Mouse (Mus musculus): ENCODE data around the gene Lbp.

Lbp gene

DNA sequence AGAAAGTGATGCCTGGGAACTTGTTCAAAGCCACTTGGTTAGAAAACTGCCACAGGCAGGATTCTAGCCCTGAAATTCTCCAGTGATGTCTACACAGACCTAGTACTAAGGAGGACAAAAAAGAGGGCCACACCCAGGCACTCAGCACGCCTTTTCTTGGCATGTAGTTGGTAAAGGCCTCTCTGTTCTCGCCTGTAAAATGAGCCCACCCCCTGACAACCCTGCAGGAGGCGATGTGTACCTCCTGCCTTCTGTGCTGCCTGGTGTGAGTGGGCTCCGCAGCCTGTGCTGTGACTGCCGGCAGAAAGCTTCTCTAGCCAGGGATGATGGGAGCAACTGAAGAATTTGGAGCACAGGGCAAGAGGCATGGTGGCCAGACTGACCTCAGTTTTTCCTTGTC, 2.0 kb downstream of the Lbp start:
- WGBS, result 39% methylated on average over 5 of the region's 5 CpGs

DNA sequence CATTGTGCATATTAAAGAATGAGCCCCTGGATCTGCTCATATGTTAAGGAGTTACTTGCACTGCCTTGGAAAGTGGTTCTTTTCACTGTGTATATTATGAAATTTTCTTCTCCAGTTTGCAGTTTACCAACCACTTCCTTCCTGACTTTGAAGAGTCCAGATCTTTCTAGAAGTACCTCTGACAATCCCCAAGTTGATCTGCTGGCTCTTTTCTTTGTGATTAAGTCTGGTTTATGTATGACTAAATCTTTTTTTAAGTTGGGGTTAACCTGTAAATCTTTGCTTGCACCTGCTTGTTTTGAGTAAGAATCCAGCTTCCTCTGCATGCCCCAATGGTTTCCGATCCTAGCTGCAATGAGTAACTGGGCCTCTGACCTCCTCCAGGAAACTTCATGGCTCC, 6.8 kb downstream of the Lbp start:
- 90% methylated on average over 1 of the region's 1 CpGs for WGBS

DNA sequence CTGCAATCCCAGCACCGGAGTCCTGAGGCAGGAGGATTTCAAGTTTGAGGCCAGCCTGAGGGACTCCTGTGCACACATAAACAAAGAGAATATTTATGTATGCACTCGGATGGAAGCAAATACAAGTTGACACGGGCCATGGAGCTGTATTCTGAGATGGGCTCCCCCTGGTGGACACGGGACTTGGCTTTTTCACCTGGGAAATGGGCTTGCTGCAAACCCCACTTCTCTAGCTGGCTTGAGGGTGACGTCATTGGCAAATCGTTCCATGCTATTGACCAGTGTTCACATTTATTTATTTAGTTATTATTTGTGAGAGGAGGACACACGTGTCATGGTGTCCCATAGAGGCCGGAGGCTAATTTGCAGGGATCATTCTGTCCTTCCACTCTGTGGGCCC, 10.1 kb downstream of the Lbp start:
- 70% methylated on average over 8 of the region's 8 CpGs for WGBS

DNA sequence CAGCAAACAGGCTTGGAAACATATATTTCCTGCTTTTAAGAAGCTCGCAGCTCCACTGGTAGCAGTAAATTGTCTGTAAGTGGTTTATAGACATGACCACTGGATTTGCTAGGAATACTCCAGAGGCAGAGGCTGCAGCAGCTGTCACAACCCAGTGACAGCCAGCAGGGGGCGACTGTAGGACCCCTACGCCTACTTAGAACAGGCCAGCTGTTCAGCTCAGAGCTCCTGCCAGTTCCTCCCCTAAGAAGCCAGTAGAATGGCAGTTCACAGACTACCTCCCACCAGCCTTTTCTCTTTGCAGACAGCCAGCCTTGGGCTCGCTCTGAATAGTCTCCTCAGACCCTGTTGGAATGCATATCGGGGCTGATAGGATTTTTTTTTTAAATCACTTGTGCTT, 10.7 kb downstream of the Lbp start:
- WGBS, result 16% methylated on average over 5 of the region's 5 CpGs

DNA sequence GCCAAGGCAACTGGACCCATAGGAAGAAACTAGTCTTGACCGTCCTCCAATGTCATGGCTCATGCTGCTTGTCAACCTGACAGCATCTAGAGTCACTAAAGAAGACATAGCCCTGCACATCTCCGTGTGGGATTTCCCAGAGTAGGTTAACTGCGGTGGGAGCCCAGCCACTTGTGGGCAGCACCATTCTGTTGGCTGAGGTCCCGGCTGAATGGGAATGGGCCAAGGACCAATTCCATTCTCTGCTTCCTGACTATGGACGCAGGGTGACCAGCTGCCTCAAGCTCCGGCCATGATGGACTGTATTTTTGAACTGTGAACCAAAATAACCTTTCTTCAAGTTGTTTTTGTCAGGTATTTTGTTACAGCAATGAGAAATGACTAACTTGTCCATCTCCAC, 15.3 kb downstream of the Lbp start:
- 85% methylated on average over 6 of the region's 6 CpGs for WGBS

DNA sequence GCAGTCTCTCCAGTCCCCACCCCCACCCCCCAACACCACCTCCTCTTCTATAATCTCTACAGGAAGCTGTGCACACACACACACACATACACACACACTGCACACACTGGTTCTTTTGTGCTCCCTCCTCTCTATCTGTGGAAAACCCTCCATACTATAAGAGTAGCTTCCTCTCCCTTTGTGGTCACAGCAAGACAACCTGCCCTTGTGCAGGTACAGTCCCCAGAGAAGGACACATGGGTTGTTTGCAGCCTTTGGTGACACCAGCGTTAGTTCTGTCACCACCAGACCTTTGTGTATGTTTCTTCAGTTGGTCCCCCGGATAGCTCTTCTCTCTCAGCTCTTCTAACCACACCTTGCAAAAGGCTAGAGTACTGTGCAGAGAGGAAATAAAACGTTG, 16.6 kb downstream of the Lbp start:
- WGBS, result 74% methylated on average over 3 of the region's 3 CpGs

DNA sequence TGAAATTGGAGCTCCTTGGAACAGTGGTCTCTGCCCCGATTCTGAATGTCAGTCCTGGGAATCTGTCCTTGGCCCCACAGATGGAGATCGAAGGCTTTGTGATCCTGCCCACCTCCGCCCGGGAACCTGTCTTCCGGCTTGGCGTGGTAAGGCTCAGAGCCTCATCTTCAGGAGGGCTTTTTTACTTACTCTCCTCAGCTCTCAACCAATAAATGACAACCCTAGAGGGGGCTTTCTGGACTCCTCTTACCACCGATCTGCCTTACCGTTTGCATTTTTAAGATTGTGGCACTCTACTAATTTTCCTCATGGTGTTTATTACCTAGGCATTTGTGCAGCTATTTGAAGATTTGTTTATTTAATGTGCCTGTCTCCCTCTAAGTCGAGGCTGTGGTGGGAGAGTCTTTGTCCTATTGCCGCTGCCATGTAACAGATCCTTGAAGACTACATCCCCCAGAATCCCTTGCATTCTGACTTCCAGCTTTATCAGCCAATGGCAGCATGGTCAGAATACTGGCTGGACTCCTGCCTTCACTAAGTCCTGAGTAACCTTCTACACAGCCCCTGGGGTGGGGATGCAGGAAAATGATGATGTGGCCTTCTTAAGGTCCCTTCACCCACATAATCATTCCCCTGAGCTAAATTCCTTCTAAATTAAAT, 18.4 kb downstream of the Lbp start:
- 63% methylated on average over 10 of the region's 10 CpGs for WGBS

DNA sequence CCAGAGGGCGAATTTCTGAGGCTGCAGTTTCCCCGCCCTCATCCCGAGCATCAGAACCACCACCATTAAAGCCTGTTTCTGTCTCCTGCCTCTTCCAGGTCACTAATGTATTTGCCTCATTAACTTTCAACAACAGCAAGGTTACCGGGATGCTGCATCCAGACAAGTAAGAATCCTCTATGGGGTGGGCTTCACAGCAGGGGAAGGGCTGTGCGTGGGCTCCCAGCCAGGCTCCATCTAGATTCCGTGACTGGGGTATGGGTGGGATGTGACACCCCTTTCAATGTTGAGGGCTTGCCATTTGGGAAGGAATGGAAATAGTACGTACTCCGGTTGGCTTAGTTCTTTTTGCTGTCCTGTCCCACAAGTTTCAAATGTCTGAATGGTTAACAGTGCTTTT, 19.3 kb downstream of the Lbp start:
- 68% methylated on average over 8 of the region's 8 CpGs for WGBS

DNA sequence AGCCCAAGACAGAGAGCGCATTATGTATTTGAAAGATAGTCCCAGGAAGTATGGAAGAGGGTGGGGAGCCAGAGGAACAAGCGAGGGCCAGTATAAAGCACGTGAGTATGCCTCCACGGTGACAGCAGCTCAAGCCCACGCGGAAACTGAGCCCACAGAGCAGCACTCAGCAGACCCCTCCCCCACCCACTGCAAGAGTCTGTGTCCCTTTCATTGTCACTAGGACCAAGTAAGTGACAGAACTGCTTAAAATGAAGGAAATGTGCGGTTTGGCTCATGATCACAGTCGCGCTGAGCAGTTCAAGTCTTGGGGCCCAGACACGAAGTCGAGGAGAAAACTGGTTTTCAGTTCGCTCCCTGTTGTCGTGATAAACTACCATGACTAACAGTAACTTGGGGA, 28.1 kb downstream of the Lbp start:
- 91% methylated on average over 13 of the region's 13 CpGs for WGBS

DNA sequence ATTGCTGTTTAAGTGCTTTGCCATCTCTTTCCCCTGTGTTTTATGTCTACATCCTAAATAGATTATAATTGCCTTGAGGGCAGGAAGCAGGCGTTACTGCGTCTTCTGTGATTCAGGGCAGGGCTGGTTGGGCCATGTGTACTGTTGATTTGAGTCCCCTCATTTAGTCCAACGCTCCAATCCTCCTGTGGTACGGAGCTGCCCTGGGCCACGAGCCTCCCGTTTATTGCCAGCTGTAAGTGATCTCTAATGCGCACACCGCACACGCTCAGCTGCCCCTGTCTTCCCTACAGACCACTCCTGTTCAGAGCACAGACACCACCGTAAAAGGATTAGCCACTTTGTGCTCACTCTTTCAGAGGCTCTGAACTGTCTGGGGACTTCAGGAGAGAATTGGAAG, 31.4 kb downstream of the Lbp start:
- 94% methylated on average over 10 of the region's 10 CpGs for WGBS

DNA sequence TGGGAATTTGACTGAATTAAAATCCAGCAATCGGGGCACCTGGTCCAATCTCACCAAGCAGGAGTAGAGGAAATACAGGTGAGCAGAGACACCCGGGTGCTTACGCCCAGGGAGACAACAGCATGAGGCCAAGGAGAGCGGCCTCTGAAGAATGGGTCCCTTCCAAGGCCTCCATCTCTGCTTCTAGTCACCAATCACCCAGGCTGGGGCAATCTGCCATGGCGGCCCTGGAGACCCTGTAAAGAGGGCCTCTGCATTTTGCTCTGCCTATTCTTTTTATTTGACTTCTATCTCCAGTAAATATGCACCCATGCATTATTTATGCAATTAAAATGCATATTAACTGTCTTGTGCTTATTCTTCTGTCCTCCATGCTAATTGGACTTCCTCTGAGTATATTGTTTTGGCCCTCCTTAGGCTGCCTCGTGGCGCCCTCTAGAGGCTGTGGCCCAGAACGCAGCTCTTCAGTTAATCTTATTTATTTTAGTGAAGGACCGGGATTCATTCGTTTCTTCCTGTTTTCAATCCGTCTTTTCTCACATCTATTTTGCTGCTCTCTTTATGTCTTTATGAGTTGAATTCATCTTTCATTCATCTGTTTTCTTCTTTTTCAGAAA, 33.8 kb downstream of the Lbp start:
- 28% methylated on average over 11 of the region's 11 CpGs for WGBS

DNA sequence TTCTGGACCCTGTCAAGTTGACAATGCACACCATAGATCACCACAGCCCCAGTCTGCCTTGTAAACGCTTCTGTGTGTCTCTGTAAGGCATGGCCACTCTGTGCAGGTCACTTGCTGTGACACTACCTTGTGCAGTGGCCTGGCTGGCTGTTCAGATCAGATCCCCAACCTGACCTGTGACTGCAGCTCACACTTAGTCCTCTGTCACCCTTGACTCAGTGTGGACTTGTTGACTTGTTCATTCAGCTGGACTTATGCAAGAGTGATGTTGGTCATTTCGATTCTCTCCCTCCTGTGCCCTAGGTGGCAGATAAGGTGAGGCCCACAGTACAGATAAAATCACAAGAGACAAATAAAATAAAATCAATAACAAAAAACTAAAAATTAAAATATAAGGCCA, 35.0 kb downstream of the Lbp start:
- 88% methylated on average over 2 of the region's 2 CpGs for WGBS

DNA sequence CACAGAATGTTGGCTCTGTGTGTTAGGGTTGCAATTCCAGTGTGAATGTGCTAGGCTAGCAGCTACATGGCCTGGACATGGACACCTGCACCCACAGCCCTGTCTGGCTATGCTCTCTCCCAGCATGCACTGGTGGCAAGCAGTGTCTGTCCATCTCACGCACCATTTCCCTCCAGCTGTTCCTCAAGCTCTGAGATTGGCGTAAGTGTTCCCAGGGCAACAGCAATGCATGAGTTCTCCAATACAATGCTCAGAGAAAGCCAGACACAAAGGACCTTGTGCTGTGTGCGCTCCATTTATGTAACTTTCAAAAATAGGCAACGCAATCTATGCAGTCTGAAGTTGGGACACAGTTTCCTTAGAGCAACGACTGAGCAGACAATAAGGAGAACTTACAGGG, 37.2 kb downstream of the Lbp start:
- WGBS, result 69% methylated on average over 5 of the region's 5 CpGs

DNA sequence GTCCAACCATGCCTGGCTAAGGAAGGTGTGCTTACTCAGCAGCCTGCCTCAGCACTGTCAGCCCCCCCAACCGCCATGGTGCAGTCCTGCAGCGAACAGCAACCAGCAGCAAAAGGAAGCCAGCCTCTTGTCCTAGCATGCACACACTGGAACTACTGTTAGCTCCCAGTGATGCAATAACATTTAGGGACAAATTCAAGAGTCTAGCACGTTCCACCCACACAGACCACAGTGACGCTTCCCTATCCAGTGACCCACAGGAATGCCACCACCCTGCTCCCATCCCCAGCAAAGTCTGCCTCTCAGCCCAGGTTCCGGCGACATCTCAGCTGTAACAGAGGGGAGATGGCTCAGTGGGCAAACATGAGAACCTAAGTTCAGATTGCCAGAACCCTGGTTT, 40.2 kb downstream of the Lbp start:
- 69% methylated on average over 6 of the region's 6 CpGs for WGBS

DNA sequence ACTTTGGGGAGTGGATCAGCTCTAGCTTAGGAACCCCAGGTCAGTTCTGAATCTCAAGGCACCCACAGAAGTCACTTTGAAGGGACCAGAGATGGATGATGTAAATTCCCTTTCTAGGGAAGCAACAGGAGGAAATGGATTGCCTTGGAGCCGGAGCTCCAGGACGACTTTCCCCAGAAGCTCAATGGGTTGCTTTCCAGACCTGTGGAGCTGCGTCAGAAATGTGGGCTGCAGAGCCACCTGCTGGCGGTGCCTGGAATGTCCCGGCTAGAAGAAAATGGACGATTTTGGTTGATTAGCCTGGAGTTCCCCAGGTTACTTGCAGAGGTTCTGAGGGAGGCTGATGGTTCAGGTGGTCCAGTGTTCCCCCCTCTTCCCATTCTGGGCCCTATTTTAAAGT, 41.6 kb downstream of the Lbp start:
- WGBS, result under 1% methylated on average over 6 of the region's 6 CpGs

DNA sequence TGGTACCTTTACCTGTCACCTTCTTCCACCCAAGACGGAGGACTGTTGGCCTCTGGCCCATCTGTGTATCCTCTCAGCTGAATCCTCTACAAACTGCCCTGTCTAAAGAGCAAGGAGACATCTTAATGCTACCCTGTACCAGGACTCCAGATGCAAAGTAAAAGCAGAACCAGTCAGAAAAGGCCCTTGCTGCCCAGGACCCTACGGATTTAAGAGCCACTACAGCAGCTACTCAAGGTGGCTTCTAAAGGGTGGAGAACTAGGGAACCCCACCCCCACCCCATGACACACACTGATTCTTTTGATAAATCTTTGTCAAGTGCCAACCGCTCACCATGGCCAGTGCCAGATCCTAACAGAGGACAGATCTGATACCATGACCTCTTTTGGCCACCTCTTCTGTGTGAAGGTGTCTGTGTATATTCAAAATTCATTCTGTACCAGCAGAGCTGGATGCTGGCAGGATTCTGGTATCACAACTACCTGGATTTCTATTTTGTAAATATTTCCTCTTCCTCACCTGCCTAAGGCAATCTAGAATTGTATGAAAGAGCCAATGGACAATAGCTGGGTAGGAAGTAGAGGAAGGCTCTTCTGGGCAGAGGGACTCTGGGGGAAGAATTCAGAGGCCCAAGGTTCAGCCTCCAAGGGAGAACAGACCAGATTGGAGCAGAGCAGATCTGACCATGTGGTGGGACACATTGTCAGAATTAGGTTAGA, 46.7 kb downstream of the Lbp start:
- 91% methylated on average over 3 of the region's 3 CpGs for WGBS

DNA sequence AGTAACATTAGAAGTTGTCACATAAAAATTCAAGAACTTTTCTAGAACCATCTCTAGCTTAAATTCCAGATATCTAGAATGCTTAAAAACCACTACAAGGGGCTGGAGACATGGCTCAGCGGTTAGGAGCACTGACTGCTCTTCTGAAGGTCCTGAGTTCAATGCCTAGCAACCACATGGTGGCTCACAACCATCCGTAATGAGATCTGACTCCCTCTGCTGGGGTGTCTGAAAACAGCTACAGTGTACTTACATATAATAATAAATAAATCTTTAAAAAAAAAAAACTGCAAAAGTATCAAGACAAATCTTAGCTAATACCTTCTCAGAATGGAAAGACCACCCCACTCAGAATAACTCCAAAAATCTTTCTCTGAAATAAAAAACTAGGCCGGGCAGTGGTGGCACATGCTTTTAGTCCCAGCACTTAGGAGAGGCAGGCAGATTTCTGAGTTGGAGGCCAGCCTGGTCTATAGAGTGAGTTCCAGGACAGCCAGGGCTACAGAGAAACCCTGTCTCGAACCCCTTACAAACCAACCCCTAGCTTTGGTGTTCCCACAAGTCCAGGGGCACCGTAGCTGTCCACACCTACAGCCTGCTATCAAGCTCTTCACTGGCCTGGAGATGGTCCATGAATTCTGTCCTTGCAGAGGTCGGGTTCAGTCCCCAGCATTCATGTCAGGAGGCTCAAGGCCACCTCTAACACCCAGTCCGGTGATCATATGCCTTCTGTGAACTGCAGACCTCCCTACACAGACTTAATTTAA, 48.2 kb downstream of the Lbp start:
- 73% methylated on average over 7 of the region's 7 CpGs for WGBS

DNA sequence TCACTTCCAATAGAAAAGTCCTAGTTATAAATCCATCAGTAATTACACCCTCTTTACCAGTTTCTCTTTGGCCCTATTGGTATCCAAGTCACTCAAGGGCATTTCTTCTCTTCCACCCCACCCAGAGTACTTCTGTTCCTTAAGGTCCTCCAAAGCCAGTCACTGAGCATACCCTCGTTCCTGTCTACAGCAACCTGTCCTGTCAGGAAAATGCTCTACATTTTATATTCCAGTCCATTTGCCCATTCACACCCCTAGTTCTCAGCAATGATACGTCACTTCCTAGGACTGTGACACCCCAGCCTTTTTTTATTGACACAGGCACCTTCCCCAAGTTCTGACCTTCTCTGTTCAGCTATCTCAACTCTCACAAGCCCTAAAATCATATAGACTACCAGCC, 48.9 kb downstream of the Lbp start:
- WGBS, result 78% methylated on average over 2 of the region's 2 CpGs

DNA sequence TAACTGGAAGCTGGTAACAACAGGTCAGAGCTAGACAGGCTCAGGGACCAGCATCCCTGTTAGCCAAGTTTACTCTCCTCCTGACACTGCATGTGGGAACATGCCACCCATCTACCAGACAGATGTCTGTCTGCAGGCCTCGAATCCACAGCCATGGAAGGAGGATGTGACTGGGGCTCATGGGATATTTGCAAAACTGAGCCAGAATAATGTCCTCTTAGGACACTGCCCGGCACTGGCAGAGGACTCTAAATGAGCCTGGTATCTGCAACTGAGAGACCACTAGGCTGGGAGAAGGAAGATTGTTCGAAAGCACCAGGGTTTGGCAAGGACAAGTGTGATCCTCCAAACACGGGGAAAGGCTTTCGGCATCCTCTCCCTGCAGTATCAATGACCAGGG, 49.8 kb downstream of the Lbp start:
- WGBS, result 82% methylated on average over 5 of the region's 5 CpGs

DNA sequence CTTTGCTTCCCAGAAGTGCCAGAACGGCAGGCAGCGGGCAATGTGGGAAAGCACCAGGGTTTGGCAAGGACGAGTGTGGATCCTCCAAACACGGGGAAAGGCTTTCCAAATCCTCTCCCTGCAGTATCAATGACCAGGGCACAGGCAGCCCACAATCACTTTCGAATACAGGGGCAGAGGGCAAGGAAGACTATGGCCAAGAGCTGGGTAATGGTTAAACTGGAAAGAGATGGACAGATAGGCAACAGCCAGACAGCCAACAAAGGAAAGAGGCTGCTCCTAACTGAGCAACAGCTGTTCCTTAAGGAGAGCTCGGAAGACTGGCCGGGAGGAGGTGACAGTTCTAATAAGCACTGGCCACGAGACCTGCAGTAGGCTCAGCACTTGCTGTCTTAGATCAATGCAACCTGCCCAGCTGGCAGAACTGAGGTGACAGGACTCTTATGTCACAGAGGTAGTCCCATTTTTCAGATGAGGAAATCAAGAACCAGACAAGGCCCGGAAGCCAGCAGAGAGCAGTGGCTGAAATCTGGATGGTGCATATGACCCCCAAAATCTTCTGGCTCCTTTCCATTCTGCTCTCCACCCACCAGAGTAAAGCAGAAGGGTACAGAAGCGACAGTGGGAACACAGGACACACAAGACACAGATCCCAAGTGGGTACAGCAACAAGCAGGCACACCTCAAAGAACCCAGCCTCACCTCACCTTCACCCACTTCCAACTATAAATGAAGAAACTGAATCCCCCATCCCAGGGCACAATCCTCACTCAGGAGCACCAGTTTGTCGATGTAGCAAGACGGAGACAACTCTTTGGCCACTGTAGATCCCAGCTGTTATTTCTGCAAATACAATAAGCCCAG, 53.7 kb downstream of the Lbp start:
- WGBS, result 55% methylated on average over 12 of the region's 12 CpGs

DNA sequence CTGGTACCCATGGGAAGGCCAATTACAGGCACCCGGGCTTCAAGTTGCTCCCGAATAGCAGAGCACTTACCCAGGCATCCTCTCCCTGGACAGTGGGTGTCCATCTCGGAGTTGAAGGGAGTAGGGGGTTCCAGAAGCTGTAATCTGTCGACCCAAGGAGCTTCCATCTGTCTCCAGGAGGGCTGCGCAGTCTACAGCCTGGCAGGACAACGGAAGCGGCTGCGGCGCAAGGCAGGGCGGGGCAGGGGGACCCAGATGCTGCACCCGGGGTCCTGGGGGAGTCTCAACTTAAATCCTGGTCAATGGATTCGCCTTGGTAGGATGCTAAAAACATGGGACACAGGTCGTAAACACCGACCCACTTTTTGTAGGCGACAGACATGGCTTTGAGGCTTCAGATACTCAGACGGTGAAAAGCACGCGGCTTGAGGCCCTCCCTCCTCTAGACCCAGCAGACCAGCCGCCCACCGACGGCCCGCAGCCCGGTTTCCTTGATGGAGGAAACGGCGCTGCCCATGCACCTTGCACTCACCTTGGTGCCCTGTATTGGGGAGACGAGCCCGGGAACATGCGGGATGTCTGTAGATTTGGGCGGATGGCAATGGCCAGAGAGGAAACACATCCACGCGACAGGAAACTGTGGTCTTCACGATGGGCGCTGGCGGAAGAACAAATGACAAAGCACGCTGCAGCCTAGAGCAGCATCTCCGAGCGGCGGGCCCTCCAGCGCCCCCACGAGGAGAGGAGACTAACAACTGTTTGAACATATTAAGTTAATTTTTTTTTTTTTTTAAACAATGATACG, 54.8 kb downstream of the Lbp start:
- under 1% methylated on average over 41 of the region's 41 CpGs for WGBS
